Mouse (Mus musculus) R1 (cell line): Measurements from ENCODE around the gene Rgr.
"Not testable (repeated sequence)": the region's sequence is repeated elsewhere in the genome, so short reads cannot be mapped to it uniquely, and the experiment has no call there.

Experiments used
- DNase-seq: peaks from one replicate; pipeline ENCODE4 v3.0.0-alpha.2; 2018; ENCODE audit warnings: low read depth, low spot score

The Rgr gene

DNA sequence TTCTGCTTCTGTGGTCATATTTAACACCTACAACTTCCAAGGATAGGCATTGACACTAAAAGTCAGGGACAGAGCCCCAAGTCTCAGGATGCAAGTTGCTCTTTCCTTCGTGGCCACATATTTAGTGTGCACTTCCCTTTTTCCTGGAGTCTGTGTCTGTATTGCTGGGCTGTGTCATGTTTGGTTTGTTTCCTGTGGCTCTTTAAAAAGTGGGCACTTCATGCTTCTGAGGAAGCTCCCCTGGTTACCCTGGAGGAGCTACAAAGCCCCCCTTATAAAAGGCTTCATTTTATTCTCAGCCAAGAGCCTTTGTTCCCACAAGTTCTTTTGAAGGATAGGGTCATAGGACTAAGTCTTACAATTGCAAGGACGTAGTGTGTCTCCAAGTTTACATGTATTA, 45.9 kb downstream of the Rgr start:
- no peak for DNase-seq

DNA sequence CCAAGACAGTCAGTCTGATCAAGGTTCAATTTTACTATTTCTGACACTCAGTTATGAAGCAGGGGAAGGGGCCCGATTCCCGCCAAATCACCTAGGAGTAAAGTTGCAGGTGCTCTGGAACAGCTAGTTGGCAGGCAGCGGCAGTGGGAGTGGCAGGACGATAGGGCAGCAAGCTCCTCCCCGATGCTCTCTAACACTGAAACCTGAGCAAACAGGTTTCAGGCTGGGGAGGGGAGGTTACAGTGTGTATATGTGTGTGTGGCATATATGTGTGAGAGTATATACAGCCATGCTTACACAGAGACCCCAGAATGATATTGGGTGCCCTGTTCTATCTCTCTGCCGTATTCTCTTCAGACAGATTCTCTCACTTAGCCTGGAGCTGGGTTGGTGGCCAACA, 48.0 kb downstream of the Rgr start:
- not testable (repeated sequence) for DNase-seq

DNA sequence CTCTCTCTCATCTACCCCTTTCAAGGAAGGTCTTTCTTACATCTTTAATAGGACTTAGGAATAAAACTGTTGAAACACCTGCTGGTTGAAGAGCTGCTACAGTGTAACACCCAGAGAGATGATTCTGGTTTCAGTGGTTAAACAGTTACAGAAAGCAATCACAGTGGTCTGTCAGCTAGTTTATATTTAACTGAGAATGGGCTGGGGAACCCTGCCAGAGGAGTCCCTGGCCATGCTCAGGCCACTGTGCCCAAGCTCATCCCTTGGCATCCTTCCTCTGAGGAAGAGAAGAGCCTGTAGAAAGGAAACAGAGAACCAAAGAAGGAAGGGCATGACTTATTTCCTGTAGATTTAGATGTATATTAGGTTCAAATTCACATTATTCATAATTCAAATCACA, 59.0 kb downstream of the Rgr start:
- no peak for DNase-seq

DNA sequence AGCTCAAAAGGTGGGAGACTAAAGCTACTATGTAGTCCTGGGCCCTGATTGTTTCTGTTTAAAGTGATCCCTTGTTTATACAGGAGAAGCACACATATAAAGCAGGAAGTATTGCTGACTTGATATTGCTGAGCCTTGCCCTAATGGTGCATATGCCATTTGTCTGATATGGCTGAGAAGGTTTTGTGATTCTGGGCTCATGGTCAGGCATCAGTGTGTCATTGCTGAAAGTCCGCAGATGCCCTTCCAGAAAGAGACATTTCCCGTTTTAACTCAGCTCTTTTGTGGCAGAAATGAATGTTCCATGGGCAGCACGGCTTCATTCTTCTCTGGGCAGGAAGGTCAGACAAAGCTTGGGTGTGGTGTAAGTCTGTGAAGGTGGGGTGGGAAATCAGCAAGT, 63.1 kb downstream of the Rgr start:
- DNase-seq = no peak
